Comparison of ENCODE assay signal across 26 mouse cellular contexts in the genomic region with DNA sequence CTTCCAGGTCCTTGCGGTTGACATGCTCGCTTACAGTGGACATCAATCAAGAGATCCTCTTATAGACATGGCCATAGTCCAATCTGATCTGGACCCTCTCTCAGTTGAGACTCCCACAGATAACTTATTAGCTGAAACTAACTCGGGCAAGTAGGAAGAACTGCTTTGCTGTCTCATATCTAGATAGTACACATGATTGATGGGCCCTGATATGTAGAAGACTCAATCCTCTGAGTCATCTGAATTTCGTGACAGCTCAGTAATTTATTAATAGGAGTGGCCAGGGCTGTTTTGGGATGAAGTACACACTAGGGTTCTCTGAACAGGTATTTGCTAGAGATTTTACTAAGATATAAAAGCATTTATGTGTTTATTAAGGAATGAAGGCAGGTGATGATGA.
"Had no signal": no experiment of that assay in that cellular context is flagged by ENCODE, and none has a peak within 500 bp of the region (broad histone marks: within the 10 kb centered on the region; RNA-seq: fewer than 3 reads in every experiment).

No protein-coding gene starts in this region.

- H3K36me3 ChIP-seq: heart, embryonic 10.5 days; heart, embryonic 12.5 days; hindbrain, embryonic 10.5 days; hindbrain, embryonic 12.5 days; hindbrain, embryonic 15.5 days; kidney, embryonic 15.5 days; limb, embryonic 13.5 days; limb, embryonic 15.5 days; liver, embryonic 12.5 days had no signal

- H3K9ac ChIP-seq: heart, embryonic 12.5 days; hindbrain, embryonic 12.5 days; hindbrain, embryonic 15.5 days; kidney, embryonic 15.5 days; limb, embryonic 13.5 days; limb, embryonic 15.5 days; liver, embryonic 12.5 days; liver, embryonic 14.5 days had no signal

- H3K9me3 ChIP-seq: heart, embryonic 10.5 days; heart, embryonic 12.5 days; hindbrain, embryonic 10.5 days; hindbrain, embryonic 12.5 days; hindbrain, embryonic 15.5 days; kidney, embryonic 15.5 days; limb, embryonic 13.5 days; limb, embryonic 15.5 days; liver, embryonic 12.5 days had no signal

- H3K27me3 ChIP-seq: heart, embryonic 12.5 days; hindbrain, embryonic 12.5 days; hindbrain, embryonic 15.5 days; kidney, embryonic 15.5 days; limb, embryonic 13.5 days; limb, embryonic 15.5 days; liver, embryonic 12.5 days had no signal

- H3K4me3 ChIP-seq: gastrocnemius, adult 2 months; heart, embryonic 10.5 days; heart, embryonic 12.5 days; hindbrain, embryonic 10.5 days; hindbrain, embryonic 12.5 days; hindbrain, embryonic 15.5 days; kidney, embryonic 15.5 days; limb, embryonic 13.5 days; limb, embryonic 15.5 days; liver, embryonic 12.5 days had no signal

- H3K4me1 ChIP-seq: heart, embryonic 10.5 days; heart, embryonic 12.5 days; hindbrain, embryonic 10.5 days; hindbrain, embryonic 12.5 days; hindbrain, embryonic 15.5 days; kidney, embryonic 15.5 days; liver, embryonic 12.5 days had no signal

- H3K27ac ChIP-seq: gastrocnemius, adult 2 months; heart, embryonic 10.5 days; hindbrain, embryonic 10.5 days; hindbrain, embryonic 12.5 days; hindbrain, embryonic 15.5 days; kidney, embryonic 15.5 days; kidney, postnatal 0 days; limb, embryonic 13.5 days; limb, embryonic 15.5 days; liver, embryonic 12.5 days; liver, embryonic 14.5 days had no signal

- DNase-seq: gastrocnemius, adult 2 months; gastrocnemius, postnatal 10 days; gastrocnemius, postnatal 25 days; heart, adult 18-20 months; heart, postnatal 10 days; heart, postnatal 4 days; kidney, adult 11 months; kidney, adult 2 months; kidney, adult 9 months; kidney, postnatal 14 days; kidney, postnatal 36 days; layer of hippocampus, adult 9-11 months; layer of hippocampus, postnatal 36 days; left cerebral cortex, postnatal 4 days had no signal

- H3K4me2 ChIP-seq: heart, embryonic 12.5 days; hindbrain, embryonic 12.5 days; hindbrain, embryonic 15.5 days; kidney, embryonic 15.5 days; limb, embryonic 13.5 days; limb, embryonic 15.5 days; liver, embryonic 12.5 days had no signal

- ATAC-seq: inflammation-experienced regulatory T-cells, adult 6 months; liver, embryonic 12.5 days had no signal
